Mouse (Mus musculus): ENCODE data around the gene Polr2i.

Gene Polr2i

DNA sequence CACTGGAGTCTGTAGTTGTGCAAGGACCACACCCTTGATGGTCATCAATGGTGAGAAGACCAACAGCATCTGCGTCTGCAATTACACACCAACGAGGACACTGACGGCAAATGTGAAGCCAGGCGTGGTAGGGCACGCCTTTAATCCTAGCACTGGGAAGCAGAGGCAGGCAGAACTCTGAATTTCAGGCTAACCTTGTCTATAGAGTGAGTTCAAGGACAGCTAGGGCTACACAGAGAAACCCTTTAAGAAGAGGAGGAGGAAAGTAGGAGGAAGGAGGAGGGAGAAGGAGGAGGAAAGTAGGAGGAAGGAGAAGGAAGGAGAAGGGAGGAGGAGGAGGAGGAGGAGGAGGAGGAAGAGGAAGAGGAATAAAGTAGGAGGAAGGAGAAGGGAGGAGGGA, 33.8 kb downstream of the Polr2i start:
- DNase-seq (ENCODE audit: low read depth, low spot score), result no peak

DNA sequence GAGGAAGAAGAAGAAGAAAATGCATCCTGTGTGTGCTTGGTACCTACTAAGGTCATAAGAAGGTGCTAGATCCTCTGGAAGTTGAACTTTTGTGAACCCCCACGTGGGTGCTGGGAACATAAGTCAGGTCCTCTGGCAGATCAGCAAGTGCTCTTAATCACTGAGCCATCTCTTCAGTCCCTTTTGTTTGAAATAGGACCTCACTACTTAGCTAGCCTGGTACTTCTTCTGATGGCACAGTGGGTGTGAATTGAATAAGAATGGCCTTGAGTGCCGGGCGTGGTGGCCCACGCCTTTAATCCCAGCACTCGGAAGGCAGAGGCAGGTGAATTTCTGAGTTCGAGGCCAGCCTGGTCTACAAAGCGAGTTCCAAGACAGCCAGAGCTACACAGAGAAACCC, 34.2 kb downstream of the Polr2i start:
- DNase-seq (ENCODE audit: low read depth, low spot score), result no peak

DNA sequence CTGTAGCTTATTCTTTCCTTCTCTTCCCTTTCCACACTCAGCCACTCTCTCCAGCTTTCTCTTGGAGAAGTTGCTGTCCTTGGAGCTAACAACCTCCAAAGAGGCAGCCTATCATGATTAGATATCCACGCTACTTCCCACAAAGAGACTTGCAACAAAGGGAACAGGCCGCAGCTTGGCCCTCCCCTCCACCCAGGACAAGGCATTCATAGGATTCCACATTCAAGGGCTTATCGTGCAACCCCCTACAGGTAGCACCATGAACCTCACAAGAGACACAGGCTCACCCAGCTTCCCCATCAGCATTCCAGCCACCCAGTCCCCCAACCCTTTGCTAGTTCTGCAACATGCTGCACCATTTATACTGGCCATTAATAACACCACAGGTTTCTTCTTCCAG, 35.0 kb downstream of the Polr2i start:
- DNase-seq (ENCODE audit: low read depth, low spot score), result no peak

DNA sequence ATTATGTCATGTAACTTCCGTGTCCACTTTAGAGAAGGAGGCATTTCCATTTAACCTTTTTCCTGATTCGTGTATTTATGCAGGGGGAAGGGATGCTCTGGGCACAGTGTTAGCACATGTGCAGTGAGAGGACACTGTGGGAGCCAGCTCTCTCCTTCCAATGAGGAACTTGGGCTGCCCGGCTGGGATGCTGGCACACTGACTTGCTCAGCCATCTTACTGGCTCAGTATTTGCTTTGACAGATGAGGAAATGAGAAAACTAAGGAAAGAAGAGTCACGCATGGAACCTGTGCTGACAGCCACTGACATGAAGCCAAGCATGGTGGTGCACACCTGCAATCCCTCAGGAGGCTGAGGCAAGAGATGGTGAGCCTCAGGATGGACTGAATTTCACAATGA, 37.9 kb downstream of the Polr2i start:
- no peak for DNase-seq (ENCODE audit: low read depth, low spot score)

DNA sequence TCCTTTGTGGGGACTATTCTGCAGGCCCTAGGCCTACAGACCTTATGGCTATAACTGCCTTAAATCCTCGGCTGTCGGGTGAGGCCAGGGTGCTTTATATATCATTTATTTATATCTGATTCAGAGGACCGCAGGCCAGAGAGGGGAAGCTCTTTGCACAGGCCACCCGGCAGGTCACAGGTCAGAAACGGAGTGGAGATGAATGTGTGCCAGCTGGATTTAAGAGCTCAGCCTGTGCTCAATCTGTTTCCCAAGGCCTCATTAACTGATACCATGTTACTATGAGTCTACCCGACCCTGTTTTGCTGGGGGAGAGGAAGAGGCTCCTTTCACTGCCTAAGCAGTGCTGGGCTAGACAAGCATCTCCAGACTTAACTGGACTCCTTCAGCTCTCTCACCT, 42.6 kb downstream of the Polr2i start:
- DNase-seq (ENCODE audit: low read depth, low spot score), result no peak

DNA sequence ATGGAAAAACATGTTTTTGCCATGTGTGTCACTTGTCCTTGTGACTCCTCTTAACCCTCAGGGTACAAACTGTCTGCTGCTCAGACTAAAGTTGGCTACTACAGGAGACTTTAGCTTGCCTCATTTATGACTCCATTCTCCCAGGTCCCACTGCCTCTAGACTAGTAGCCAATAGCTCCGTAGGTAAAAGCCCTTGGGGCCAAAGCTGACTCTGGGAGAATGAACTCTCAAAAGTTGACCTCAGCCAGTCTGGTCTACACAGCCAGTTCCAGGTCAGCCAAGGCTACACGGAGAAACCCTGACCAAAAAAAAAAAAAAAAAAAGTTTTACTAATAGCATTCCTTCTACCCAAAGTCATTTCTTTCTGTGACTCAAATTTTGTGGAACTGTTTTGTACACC, 47.2 kb downstream of the Polr2i start:
- no peak for DNase-seq (ENCODE audit: low read depth, low spot score)

DNA sequence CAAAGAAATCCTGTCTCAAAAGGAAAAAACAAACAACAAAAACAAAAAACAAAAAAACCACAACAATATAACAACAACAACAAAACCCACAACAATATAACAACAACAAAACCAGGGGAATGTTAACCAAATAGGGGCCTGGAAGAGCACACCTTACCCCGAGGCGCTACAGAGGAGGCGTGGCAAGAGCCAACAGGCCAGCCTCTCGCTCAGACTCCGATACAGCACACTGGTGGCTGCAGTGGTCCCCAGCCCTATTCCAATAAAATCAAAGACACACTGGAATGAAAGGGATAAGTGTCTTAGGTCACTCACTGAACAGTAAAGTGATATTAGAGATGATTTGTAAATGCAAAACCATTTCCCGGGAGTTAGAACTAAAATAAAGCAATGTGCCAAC, 47.8 kb downstream of the Polr2i start:
- no peak for DNase-seq (ENCODE audit: low read depth, low spot score)

DNA sequence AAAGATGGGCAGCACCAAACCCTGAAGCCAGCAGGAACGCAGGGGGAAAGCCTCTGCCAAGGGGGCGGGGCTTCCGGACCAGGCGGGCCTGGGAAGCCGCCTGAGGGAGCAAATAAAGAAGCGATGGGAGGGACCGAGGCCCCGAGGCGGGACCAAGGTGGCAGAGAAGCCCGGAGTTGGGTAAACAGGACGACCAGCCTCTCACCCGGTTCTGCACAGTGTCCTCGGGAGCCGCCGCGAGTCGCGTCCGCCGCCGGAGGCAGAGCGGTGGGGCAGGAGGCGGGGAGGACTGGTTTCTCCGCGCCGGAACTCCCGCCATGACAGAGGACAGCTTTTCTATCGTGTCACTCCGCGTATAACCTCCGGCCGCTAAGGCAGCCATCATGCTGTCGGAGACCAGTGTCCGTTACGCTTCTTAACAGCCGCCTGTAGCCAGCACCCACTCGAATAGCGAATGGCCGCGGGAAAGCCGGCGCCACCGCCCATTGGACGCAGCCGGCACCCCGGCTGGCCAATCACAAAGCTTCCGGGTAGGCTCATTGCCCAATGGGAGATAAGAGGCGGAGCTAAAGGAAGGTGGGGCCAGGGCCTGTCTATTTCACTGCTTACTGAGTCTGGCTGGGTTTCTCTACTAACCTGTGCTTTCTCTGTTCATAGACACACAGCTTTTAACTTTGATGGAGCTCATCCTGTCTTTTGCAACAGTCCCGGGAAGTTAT, 48.4 kb downstream of the Polr2i start, which contains the start of the genes Thap8 and Wdr62:
Gene Thap8, plus strand, starts transcription at position 144 of the 719 bp plus-strand sequence.
Gene Wdr62, minus strand, starts transcription at position 469 of the 719 bp plus-strand sequence.
- DNase-seq (ENCODE audit: low read depth, low spot score), result peak; percentile 91

DNA sequence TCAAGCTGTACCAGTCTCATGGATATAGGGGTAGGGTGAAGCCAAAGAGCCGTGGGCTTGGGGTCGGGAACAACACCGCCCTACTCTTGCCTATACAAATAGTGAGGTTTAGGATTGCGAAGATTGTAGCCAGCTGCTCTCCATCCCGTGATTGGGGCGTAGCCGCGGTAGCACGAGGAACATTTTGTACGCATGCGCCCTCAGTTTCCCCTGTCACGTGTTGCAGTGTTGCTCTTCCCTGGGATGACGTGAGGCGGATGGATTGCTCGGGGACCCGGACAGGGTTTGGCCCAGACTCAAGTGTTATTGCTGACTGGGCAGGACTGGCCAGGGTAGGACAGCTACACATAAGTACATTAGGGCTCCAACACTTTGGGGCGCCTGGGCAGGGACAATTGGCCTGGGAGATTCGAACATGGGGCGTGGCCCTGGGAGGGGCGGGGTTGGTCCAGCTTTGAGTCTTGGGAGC, 49.0 kb downstream of the Polr2i start:
- DNase-seq (ENCODE audit: low read depth, low spot score), result peak; percentile 86

DNA sequence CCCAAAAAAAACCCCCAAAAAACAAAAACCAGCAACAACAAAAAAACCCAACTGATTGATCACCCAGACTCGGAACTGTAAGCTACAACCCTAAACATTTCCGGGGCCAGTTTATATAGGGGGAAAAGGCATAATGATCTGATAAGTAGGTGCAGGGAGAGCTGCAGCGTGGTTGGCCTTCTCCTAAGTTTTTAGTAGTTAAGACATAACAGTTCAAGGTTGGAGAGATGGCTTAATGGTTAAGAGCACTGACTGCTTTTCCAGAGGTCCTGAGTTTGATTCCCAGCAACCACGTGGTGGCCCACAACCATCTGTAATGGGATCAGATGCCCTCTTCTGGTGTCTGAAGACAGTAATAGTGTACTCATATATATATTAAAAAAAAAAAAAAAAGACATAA, 49.8 kb downstream of the Polr2i start:
- no peak for DNase-seq (ENCODE audit: low read depth, low spot score)

DNA sequence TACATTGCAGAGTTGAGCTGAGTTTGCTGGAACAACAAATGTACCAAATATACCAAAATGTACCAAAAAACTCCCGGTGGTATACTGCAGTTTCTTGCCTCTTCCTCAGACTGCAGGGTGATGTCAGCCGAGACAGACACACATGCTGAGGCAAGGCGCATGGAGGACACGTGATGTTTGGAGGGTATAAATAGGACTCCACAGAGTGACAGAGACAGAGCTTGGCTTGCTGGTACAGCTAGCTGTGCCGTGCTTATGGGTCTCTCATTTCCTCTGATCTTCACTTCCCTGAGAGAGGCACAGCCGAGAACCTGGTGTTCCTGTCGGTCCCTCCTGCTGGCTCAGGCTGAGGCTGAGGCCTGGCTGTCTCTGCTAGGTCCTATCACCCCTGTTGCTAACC, 51.0 kb downstream of the Polr2i start:
- no peak for DNase-seq (ENCODE audit: low read depth, low spot score)

All from brain, embryonic 18.5 days (tissue).